Mouse (Mus musculus) limb, embryonic 13.5 days (tissue): ENCODE results near the gene Bloc1s5. TPM values are rescaled to one million over a fixed set of nuclear protein-coding genes. Genes with fewer than 3 reads are reported as not detected.

ENCODE experiments used
- ATAC-seq: fragments of 200-750 bp; cut with Nextera tagmentation; 2 replicates; pipeline ENCODE4 v1.8.0; 2017; ENCODE audit warnings: low read depth, moderate number of reproducible peaks, moderate TSS enrichment; ENCODE audit not compliant: low FRiP score
- H3K27ac ChIP-seq: fragments of 300-500 bp; sonication (generic); 2 replicates; pipeline ENCODE4 v1.5.1; 2015; ENCODE audit warnings: inconsistent platforms, mild to moderate bottlenecking, moderate library complexity
- H3K27me3 ChIP-seq: fragments of 300-500 bp; sonication (generic); 2 replicates; pipeline ENCODE4 v1.6.1; 2015; ENCODE audit warnings: mild to moderate bottlenecking, inconsistent platforms
- H3K36me3 ChIP-seq: fragments of 300-500 bp; sonication (generic); 2 replicates; pipeline ENCODE4 v1.6.1; 2015; ENCODE audit warnings: inconsistent platforms, mild to moderate bottlenecking, moderate library complexity
- H3K4me1 ChIP-seq: fragments of 300-500 bp; sonication (generic); 2 replicates; pipeline ENCODE4 v1.6.1; 2015; ENCODE audit warnings: inconsistent platforms
- H3K4me2 ChIP-seq: fragments of 300-500 bp; sonication (generic); replicated peaks from 2 replicates; pipeline ENCODE4 v1.6.1; 2015; ENCODE audit warnings: inconsistent platforms, mild to moderate bottlenecking, moderate library complexity
- H3K4me3 ChIP-seq: fragments of 300-500 bp; sonication (generic); 2 replicates; pipeline ENCODE4 v1.5.1; 2015; ENCODE audit warnings: moderate library complexity, mild to moderate bottlenecking, inconsistent platforms
- H3K9ac ChIP-seq: fragments of 300-500 bp; sonication (generic); 2 replicates; pipeline ENCODE4 v1.6.1; 2015; ENCODE audit warnings: mild to moderate bottlenecking, inconsistent platforms
- H3K9me3 ChIP-seq: fragments of 300-500 bp; sonication (generic); 2 replicates; pipeline ENCODE4 v1.6.1; 2016; ENCODE audit warnings: inconsistent platforms
- WGBS: fragments of 180-500 bp; shearing (Covaris S2); methylation state at CpG from one replicate; pipeline ENCODE4 v1.1.7; 2015; 5-methylcytosine and 5-hydroxymethylcytosine counted together
- polyA plus RNA-seq: library from polyadenylated mRNA; unstranded; fragments of >200 nt; fragmentation: Nextera tagmentation; extraction: Ambion mirVana; gene quantifications from 2 replicates; pipeline ENCODE4 v1.2.1, GENCODE M21; 2015

The Bloc1s5 gene
- polyA plus RNA-seq, 1 experiment from 2014 or later, result 22.8 TPM

DNA sequence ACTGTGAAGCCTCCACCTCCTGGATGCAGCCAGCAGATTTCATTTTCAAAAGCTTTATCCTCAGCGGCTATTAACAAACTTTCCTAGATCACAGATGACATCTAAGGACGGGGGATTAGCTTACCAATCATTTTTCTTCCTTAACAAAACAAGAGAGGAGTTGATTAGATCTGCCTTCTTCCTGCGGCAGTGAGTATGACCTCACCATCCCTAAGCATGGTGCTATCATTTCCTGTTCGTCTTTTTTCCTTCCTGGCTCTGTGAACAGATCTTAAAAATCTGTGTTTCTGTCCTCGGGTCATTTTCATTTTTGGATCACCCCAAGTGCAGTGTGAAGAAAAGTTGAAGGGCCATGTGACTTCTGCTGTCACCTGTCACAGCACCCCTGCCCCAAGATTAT, 20.6 kb downstream of the Bloc1s5 start:
- WGBS, result 72% methylated on average over 5 of the region's 5 CpGs
- no peaks in the 10 kb centered on the region for H3K27me3 ChIP-seq
- peaks cover 39% of the 10 kb centered on the region for H3K36me3 ChIP-seq
- H3K9ac ChIP-seq, result no peak overlapping the region
- ATAC-seq, result no peak
- no peaks in the 10 kb centered on the region for H3K4me1 ChIP-seq
- H3K4me3 ChIP-seq, result no peak overlapping the region
- no peak overlapping the region for H3K4me2 ChIP-seq
- H3K9me3 ChIP-seq, result 0 out of 2 replicates have a peak, but pooled peaks cover 4% of the 10 kb centered on the region
- H3K27ac ChIP-seq, result no peak overlapping the region

DNA sequence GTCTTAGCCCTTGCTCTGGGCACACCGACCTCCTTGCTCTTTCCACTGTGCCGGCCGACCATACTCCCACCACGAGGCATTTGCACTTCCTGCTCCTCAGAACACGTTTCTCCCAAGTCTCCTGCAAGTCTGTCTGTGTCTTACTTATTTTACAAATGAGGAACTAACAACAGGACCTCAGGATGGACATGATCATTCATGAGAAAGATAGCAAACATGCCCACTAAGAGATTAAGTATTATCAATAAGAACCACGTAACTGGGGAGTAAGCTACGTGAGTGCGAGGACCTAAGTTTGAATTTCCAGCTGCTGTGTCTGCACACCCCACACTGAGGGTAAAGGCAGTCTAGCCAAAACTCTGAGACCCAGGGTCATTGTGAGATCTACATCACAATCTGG, 21.3 kb downstream of the Bloc1s5 start:
- peaks cover 45% of the 10 kb centered on the region for H3K36me3 ChIP-seq
- WGBS, result 88% methylated on average over 8 of the region's 8 CpGs
- H3K27ac ChIP-seq, result no peak overlapping the region
- ATAC-seq, result no peak
- H3K4me2 ChIP-seq, result no peak overlapping the region
- no peaks in the 10 kb centered on the region for H3K27me3 ChIP-seq
- 0 out of 2 replicates have a peak, but pooled peaks cover 4% of the 10 kb centered on the region for H3K9me3 ChIP-seq
- no peak overlapping the region for H3K4me3 ChIP-seq
- H3K9ac ChIP-seq, result no peak overlapping the region
- H3K4me1 ChIP-seq, result no peaks in the 10 kb centered on the region

DNA sequence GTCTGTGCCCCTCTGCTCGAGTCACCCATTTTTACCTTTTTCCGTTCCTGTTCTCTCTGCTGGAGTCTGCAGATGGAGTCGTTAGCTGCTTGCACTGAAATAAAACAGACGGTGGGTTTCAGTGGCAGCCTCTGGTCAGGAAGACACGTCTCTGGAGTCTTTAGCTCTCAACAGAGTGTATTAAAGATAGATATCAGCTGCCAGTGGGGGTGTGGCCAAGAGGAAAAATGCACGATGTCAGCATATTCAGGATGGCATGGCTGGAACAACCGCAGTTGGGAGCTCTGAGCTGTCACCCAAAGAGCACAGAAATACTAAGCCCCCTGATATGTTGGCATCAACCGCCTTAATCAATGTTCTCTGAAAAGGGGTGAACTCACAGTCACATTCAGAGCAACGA, 22.3 kb downstream of the Bloc1s5 start:
- Histone ChIP-seq H3K4me1 (no peaks in the 10 kb centered on the region), H3K27me3 (no peaks in the 10 kb centered on the region), H3K9me3 (0 out of 2 replicates have a peak, but pooled peaks cover 4% of the 10 kb centered on the region), H3K36me3 (peaks cover 45% of the 10 kb centered on the region), H3K4me2 (no peak overlapping the region), H3K9ac (no peak overlapping the region), H3K27ac (no peak overlapping the region), H3K4me3 (no peak overlapping the region)
- 81% methylated on average over 9 of the region's 9 CpGs for WGBS
- no peak for ATAC-seq

DNA sequence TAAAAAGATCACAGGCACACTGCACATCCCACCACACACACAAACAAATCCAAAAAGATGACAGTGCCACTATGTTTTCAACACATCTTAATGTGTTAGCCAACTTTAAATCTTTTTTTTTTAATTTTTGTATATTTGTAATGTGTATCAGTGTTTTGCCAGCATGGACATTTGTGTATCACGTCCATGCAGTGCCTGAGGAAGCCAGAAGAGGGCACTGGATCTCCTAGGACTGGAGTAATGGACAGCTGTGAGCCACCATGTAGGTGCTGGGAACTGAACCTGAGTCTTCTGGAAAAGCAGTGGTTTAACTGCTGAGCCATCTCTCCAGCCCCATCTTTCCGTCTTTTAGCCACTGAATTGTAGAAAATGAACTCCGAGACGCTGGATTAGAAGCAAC, 22.7 kb downstream of the Bloc1s5 start:
- H3K27me3 ChIP-seq, result no peaks in the 10 kb centered on the region
- H3K4me1 ChIP-seq, result no peaks in the 10 kb centered on the region
- WGBS, result 94% methylated on average over 4 of the region's 4 CpGs
- H3K27ac ChIP-seq, result no peak overlapping the region
- no peak overlapping the region for H3K9ac ChIP-seq
- H3K4me3 ChIP-seq, result no peak overlapping the region
- 0 out of 2 replicates have a peak, but pooled peaks cover 4% of the 10 kb centered on the region for H3K9me3 ChIP-seq
- no peak for ATAC-seq
- H3K36me3 ChIP-seq, result peaks cover 46% of the 10 kb centered on the region
- no peak overlapping the region for H3K4me2 ChIP-seq

DNA sequence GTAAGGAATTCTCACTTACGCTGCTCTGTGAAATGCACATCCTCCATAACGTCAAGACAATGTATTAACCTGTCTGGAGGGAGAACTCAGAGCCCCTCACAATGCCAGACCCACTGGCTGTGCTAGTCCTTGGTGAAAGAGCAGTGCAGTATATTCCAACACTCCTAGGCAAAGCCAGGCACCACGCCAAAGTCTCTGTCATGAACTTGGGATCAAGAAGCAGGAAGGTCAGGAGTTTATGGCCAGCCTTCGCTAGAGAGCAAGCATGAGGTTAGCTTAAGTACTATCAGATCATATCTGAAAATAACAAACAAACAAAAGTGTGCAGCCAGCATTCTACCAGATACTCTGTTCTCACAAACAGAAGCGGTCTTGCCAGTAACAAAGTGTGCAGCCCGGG, 24.6 kb downstream of the Bloc1s5 start:
- Histone ChIP-seq H3K4me2 (no peak overlapping the region), H3K27ac (no peak overlapping the region), H3K9ac (no peak overlapping the region), H3K4me1 (no peaks in the 10 kb centered on the region), H3K4me3 (no peak overlapping the region), H3K36me3 (peaks cover 39% of the 10 kb centered on the region), H3K27me3 (no peaks in the 10 kb centered on the region), H3K9me3 (0 out of 2 replicates have a peak, but pooled peaks cover 4% of the 10 kb centered on the region)
- 81% methylated on average over 6 of the region's 6 CpGs for WGBS
- no peak for ATAC-seq

DNA sequence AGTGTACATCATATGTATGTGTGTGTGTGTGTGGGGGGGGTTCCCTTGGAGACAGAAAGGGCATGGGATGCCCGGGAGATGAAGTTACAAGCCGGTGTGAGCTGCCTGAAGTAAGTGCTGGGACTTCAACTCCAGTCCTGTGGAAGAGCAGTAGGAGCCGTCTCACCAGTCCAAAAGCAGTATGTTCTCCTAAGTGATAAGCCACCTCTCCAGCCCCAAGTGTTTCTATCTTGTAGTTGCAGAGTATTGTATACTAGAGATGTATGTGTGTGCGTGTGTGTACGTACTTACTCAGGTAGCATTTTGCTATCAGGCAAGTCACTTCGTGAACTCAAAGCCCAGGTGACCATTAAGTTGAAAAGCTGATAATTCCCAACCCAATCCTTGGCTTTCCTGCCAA, 27.8 kb downstream of the Bloc1s5 start:
- ATAC-seq, result no peak
- Histone ChIP-seq H3K4me2 (no peak overlapping the region), H3K36me3 (peaks cover 39% of the 10 kb centered on the region), H3K9ac (no peak overlapping the region), H3K9me3 (0 out of 2 replicates have a peak, but pooled peaks cover under 1% of the 10 kb centered on the region), H3K4me1 (no peaks in the 10 kb centered on the region), H3K4me3 (no peak overlapping the region), H3K27ac (no peak overlapping the region), H3K27me3 (no peaks in the 10 kb centered on the region)
- WGBS, result 88% methylated on average over 6 of the region's 6 CpGs

DNA sequence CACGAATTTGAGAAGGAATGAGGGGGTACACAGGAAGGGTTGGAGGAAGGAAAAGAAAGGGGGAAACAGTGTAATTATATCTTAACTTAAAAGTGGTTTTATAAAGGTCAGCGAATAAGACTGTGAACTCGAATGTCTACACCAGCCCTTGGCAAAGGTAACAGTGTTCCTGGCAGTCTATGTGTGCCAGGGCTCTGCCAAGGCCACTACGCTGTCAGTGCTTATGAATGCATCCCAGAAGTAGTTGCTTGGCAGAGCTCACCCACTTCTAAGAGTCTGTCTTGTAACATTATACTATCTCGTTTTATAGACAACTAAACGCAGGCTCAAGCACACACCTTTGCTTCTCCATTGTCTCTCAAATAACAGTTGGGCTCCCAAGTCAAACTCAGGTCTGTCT, 29.6 kb downstream of the Bloc1s5 start:
- no peaks in the 10 kb centered on the region for H3K9me3 ChIP-seq
- no peaks in the 10 kb centered on the region for H3K4me1 ChIP-seq
- no peak overlapping the region for H3K4me3 ChIP-seq
- H3K9ac ChIP-seq, result no peak overlapping the region
- no peaks in the 10 kb centered on the region for H3K27me3 ChIP-seq
- no peak overlapping the region for H3K4me2 ChIP-seq
- H3K36me3 ChIP-seq, result peaks cover 36% of the 10 kb centered on the region
- H3K27ac ChIP-seq, result no peak overlapping the region
- no peak for ATAC-seq
- WGBS, result 85% methylated on average over 6 of the region's 6 CpGs

DNA sequence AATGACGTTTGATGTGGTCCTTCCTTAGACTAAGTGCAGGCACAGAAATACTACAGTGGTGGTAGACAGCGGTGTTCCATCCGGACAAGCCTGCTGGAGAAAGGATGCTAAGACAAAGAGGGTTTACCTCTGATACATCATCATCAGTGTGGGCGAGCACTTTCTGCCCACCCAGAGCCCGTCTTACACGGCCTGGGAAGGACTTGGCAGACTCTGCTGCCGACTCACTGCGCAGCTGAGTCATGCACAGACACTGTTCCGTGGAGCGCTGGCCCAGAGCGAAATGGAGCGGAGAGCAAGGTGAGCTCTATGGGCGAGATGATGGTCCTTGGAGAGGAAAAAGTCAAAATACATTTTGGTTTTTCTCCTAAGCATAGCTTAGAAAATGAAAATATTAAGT, 31.9 kb downstream of the Bloc1s5 start:
- H3K4me2 ChIP-seq, result no peak overlapping the region
- no peaks in the 10 kb centered on the region for H3K9me3 ChIP-seq
- H3K36me3 ChIP-seq, result peaks cover 26% of the 10 kb centered on the region
- no peak overlapping the region for H3K4me3 ChIP-seq
- no peak for ATAC-seq
- no peak overlapping the region for H3K27ac ChIP-seq
- no peak overlapping the region for H3K9ac ChIP-seq
- H3K4me1 ChIP-seq, result no peaks in the 10 kb centered on the region
- H3K27me3 ChIP-seq, result no peaks in the 10 kb centered on the region
- WGBS, result 91% methylated on average over 13 of the region's 13 CpGs

DNA sequence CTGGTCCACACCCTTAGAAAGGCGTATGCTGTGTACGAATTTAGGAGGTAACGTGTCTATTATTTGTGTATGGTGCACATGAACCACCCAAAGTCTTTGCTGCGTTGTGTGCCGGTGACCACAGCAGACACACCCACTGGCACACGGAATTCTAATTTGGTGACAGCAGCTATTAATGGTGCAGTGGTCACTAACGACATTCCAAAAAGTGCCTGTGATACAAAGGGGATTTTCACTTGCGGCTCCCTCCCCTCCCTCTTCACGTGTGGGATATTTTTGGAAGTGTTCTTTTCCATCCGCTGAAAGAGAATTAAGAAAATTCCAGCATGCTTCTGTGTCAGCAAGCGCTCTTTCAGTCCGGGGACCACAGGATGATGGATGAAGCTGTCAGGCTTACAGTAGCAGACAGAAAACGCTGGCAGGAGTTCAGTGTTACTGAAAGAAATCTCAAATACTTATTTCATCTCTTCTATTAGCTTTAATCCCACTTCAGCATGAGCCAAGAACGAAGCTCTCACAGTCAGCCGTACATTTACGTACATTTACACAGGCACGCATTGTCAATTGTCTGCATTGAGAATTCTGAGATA, 32.6 kb downstream of the Bloc1s5 start:
- H3K4me1 ChIP-seq, result no peaks in the 10 kb centered on the region
- H3K36me3 ChIP-seq, result peaks cover 26% of the 10 kb centered on the region
- no peak overlapping the region for H3K4me2 ChIP-seq
- no peak overlapping the region for H3K9ac ChIP-seq
- no peak overlapping the region for H3K4me3 ChIP-seq
- WGBS, result 76% methylated on average over 17 of the region's 17 CpGs
- no peak overlapping the region for H3K27ac ChIP-seq
- ATAC-seq, result no peak
- H3K9me3 ChIP-seq, result no peaks in the 10 kb centered on the region
- H3K27me3 ChIP-seq, result no peaks in the 10 kb centered on the region

DNA sequence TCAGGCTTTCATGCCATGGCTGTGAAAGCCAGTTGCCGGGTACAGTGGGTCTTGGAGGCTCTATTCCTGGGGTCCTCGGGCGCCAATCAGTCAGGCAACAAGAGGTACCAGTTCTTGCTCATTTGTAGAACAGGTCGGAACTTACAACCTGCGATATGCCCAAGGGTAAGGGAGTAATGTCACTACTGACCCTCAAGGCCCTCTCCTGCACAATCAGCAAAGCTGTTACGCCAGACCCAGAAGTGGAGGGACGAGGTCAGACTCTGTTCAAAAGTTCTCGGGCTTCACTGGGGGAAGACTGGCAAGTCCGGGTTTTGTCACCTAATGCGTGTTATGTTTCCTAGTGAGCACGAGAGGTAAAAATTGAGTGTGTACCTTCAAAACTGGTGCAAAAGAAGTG, 34.1 kb downstream of the Bloc1s5 start:
- no peak overlapping the region for H3K27ac ChIP-seq
- no peak for ATAC-seq
- peaks cover 21% of the 10 kb centered on the region for H3K36me3 ChIP-seq
- H3K4me2 ChIP-seq, result no peak overlapping the region
- no peaks in the 10 kb centered on the region for H3K27me3 ChIP-seq
- no peak overlapping the region for H3K4me3 ChIP-seq
- no peak overlapping the region for H3K9ac ChIP-seq
- 88% methylated on average over 11 of the region's 11 CpGs for WGBS
- H3K4me1 ChIP-seq, result no peaks in the 10 kb centered on the region
- H3K9me3 ChIP-seq, result no peaks in the 10 kb centered on the region

DNA sequence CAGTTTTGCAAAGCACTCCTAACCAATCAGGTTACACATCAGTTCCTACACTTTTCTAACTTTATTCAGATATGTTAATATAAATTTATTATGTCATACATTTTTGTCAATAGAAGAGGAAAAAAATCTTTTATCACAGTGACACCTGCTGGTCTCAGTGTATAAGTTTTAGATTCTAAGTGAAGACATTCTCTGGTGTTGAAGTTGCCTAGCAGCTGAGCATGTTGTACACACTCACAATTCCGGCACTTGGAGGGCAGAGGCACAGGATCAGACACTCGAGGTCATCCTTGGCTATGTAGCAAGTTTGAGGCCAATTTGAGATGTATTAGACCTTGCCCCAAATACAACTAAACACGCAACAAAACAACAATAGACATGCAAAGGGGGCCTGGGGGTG, 37.8 kb downstream of the Bloc1s5 start:
- Histone ChIP-seq H3K9ac (no peak overlapping the region), H3K36me3 (peaks cover 4% of the 10 kb centered on the region), H3K4me3 (no peak overlapping the region), H3K4me2 (no peak overlapping the region), H3K9me3 (no peaks in the 10 kb centered on the region), H3K27ac (no peak overlapping the region), H3K27me3 (no peaks in the 10 kb centered on the region), H3K4me1 (no peaks in the 10 kb centered on the region; the same call in 1 of the 2 replicates)
- 74% methylated on average over 3 of the region's 3 CpGs for WGBS
- no peak for ATAC-seq

DNA sequence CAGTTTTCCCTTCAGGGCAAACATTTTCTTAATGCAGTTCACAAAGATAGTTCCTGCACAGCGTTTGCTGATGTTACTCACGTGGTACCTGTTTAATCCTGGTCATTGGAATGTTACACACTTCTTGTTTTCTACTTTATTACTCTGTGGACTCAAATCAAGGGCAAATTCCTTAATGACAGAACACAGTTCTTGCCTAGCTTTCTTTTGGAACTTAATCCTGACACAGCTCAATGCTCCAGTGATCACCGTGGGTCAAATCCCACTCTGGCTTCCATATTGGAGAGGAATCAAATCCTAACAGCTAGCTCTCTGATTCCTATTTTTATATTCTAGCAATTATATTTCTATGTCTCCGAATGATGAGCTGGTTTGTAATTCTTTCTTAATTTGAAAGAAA, 38.4 kb downstream of the Bloc1s5 start:
- Histone ChIP-seq H3K27ac (no peak overlapping the region), H3K27me3 (no peaks in the 10 kb centered on the region), H3K9me3 (no peaks in the 10 kb centered on the region), H3K9ac (no peak overlapping the region), H3K4me3 (no peak overlapping the region), H3K36me3 (peaks cover 3% of the 10 kb centered on the region; the same call in 1 of the 2 replicates), H3K4me1 (no peaks in the 10 kb centered on the region; the same call in 1 of the 2 replicates), H3K4me2 (no peak overlapping the region)
- 74% methylated on average over 4 of the region's 4 CpGs for WGBS
- no peak for ATAC-seq

DNA sequence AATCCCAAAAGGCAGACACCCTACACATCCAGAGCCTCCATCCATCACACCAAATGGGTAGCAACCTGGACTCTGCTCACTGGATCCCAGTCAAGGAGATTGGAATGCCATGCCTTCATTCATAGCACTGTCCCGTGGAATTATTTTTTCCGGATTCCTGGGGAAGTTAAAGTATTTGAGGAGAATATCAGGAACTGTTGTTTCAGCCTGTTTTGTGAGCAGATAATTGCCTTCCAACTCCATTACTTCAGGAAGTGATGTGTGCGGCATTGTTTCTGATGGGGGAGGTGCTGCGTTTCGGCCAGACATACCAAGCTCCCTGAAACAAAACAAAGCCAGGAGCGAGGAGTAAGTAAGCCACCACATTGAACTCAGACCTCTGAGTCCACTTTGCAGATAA, 41.8 kb downstream of the Bloc1s5 start:
- no peak for ATAC-seq
- H3K27ac ChIP-seq, result no peak overlapping the region
- no peaks in the 10 kb centered on the region; the same call in 1 of the 2 replicates for H3K4me1 ChIP-seq
- no peaks in the 10 kb centered on the region for H3K36me3 ChIP-seq
- H3K4me2 ChIP-seq, result no peak overlapping the region
- no peaks in the 10 kb centered on the region for H3K27me3 ChIP-seq
- H3K9ac ChIP-seq, result no peak overlapping the region
- WGBS, result 55% methylated on average over 6 of the region's 6 CpGs
- no peaks in the 10 kb centered on the region for H3K9me3 ChIP-seq
- no peak overlapping the region for H3K4me3 ChIP-seq
